In the genomic region with DNA sequence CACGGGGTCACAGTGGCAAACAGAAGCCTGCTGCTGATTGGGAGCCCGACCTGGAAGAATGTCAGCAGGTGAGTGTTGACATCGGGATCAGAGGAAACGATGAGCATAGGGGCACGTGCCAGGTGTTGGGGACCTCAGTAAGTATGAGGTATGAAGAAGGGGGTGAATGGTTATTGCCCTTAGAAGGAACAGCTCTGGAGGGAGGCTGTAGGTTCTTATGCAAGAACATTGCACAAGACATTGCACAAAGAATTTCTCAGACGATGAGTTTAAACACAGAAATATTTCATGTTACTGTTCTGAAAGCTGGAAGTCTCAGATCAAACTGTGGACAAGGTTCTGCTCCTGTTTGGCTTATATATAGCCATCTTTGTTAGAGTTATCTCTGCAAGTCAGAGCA, we compare ENCODE assay signal across 26 mouse cellular contexts. TPM values are rescaled to one million over a fixed set of nuclear protein-coding genes. Genes with fewer than 3 reads are reported as not detected.
A peak's percentile ranks its signal among the peaks of the same experiment; 100 is the strongest.
DNase-seq lines count a peak whose midpoint lies in the region; ATAC-seq and TF ChIP-seq lines count a peak whose summit lies in the region.
"Had no signal": no experiment of that assay in that cellular context is flagged by ENCODE, and none has a peak within 500 bp of the region (broad histone marks: within the 10 kb centered on the region; RNA-seq: fewer than 3 reads in every experiment).

No protein-coding gene starts in this region.

- TF ChIP-seq CTCF in lung, adult 2 months (IDR thresholded peaks at IDR 0.05; ENCODE audit: insufficient read depth, low read length) = no peak

- peak; percentile 9 for DNase-seq in adrenal gland, postnatal 14 days
- no peak for DNase-seq in adrenal gland, adult 8-10 months
- DNase-seq in lung, postnatal 25 days (ENCODE audit: low spot score) = peak; percentile 16
- no peak for DNase-seq in lung, adult 2 months
- DNase-seq in left cerebral cortex, adult 8-10 months (ENCODE audit: low spot score in 2 of 2) = no peak
- no peak for DNase-seq in left cerebral cortex, adult 18-20 months (ENCODE audit: low spot score in 2 of 2)
- DNase-seq: adrenal gland, postnatal 10 days; cerebellum, adult 8-10 months; cerebellum, postnatal 25 days; heart, postnatal 14 days; kidney, adult 18-20 months; kidney, postnatal 4 days; right cerebral cortex, adult 18-20 months; spleen, adult 18-20 months; thymus, postnatal 14 days had no signal

- no peaks in the 10 kb centered on the region for H3K4me1 ChIP-seq in lung, adult 2 months (ENCODE audit: control insufficient read depth, insufficient read depth, low read length)
- H3K4me1 ChIP-seq: embryonic facial prominence, embryonic 12.5 days; forebrain, embryonic 10.5 days; forebrain, embryonic 15.5 days; hindbrain, embryonic 10.5 days; hindbrain, embryonic 15.5 days; limb, embryonic 10.5 days; limb, embryonic 15.5 days had no signal

- H3K4me3 ChIP-seq in lung, adult 2 months (replicated peaks; ENCODE audit: extremely low read depth, low read depth, low read length) = no peak overlapping the region
- H3K4me3 ChIP-seq: embryonic facial prominence, embryonic 12.5 days; forebrain, embryonic 10.5 days; forebrain, embryonic 15.5 days; hindbrain, embryonic 10.5 days; hindbrain, embryonic 15.5 days; limb, embryonic 10.5 days; limb, embryonic 15.5 days had no signal

- TF ChIP-seq POLR2A in lung, adult 2 months (IDR thresholded peaks at IDR 0.05; ENCODE audit: borderline replicate concordance, extremely low read depth, low read depth, low read length) = no peak

- ATAC-seq in common myeloid progenitor, adult 5-6 weeks (replicated peaks; ENCODE audit: low read depth, poor library complexity, severe bottlenecking) = 0 out of 2 replicates have a peak, but pooled peaks have one; percentile 22
- ATAC-seq in neutrophil, adult 5-6 weeks (ENCODE audit: extremely low read depth, insufficient number of reproducible peaks, low FRiP score, poor library complexity, severe bottlenecking) = peak; percentile 27; the same call in 1 of the 2 replicates
- ATAC-seq: forebrain, embryonic 15.5 days; inflammation-experienced regulatory T-cells, adult 6 months; midbrain, embryonic 16.5 days had no signal

- WGBS in lung, adult 2 months = 63% methylated on average over 6 of the region's 6 CpGs

RNA-seq across cellular contexts. Expression of a gene that starts 38.1 kb away (rescaled TPM):
- total RNA-seq in adrenal gland, postnatal 14 days (2021) = 5.1 and 13.5 TPM in 2 replicates
- 10 to 100 TPM in 1 of 4 experiments, 1 to 10 TPM in 3; 2.8 to 10.0 (median 4.6) TPM for total RNA-seq in adrenal gland, adult 8-10 months (2022)
- 1.8 and 9.0 TPM in 2 replicates for polyA plus RNA-seq in lung, adult 2 months (2012; rRNA removed)
- total RNA-seq in common myeloid progenitor, adult 5-6 weeks (2017) = 0.46 and 0.49 TPM in 2 replicates
- 0.70 and 0.98 TPM in 2 replicates for total RNA-seq in neutrophil, adult 5-6 weeks (2017)
- 10 to 100 TPM; 22.6 to 27.9 (median 23.8) TPM for total RNA-seq in left cerebral cortex, adult 8-10 months (2022)
- total RNA-seq in left cerebral cortex, adult 18-20 months (2021) = 10 to 100 TPM; 19.5 to 22.3 TPM

RNA-seq across cellular contexts. Expression of a gene that starts 39.1 kb away (rescaled TPM):
- total RNA-seq in adrenal gland, postnatal 14 days (2021) = 59.0 and 63.1 TPM in 2 replicates
- total RNA-seq in adrenal gland, adult 8-10 months (2022) = 10 to 100 TPM; 47.2 to 58.3 (median 53.6) TPM
- 16.6 and 19.5 TPM in 2 replicates for polyA plus RNA-seq in lung, adult 2 months (2012; rRNA removed)
- 10.9 and 29.4 TPM in 2 replicates for total RNA-seq in common myeloid progenitor, adult 5-6 weeks (2017)
- total RNA-seq in neutrophil, adult 5-6 weeks (2017) = 18.5 and 20.8 TPM in 2 replicates
- 10 to 100 TPM; 48.6 to 57.3 (median 50.8) TPM for total RNA-seq in left cerebral cortex, adult 8-10 months (2022)
- 10 to 100 TPM; 48.5 to 54.1 TPM for total RNA-seq in left cerebral cortex, adult 18-20 months (2021)

RNA-seq across cellular contexts. Expression of a gene that starts 43.6 kb away (rescaled TPM):
- 13.6 and 18.5 TPM in 2 replicates for total RNA-seq in adrenal gland, postnatal 14 days (2021)
- total RNA-seq in adrenal gland, adult 8-10 months (2022) = 10 to 100 TPM; 18.9 to 21.9 (median 20.6) TPM
- 3.8 TPM in 2 replicates for polyA plus RNA-seq in lung, adult 2 months (2012; rRNA removed)
- 0.58 and 1.3 TPM in 2 replicates for total RNA-seq in common myeloid progenitor, adult 5-6 weeks (2017)
- total RNA-seq in neutrophil, adult 5-6 weeks (2017) = 0.12 TPM in 1 of 2 replicates, not detected in the other
- total RNA-seq in left cerebral cortex, adult 8-10 months (2022) = 10 to 100 TPM; 63.2 to 76.6 (median 69.0) TPM
- 10 to 100 TPM; 59.0 to 60.6 TPM for total RNA-seq in left cerebral cortex, adult 18-20 months (2021)

Comparison
In these comparisons a context has a peak if more than half of its experiments do, and no peak if none do; other contexts are left out.
1. DNase-seq: peak in adrenal gland, postnatal 14 days (single experiment) and lung, postnatal 25 days (single experiment); none in adrenal gland, adult 8-10 months (single experiment), lung, adult 2 months (single experiment), left cerebral cortex, adult 8-10 months (0 of 2) and left cerebral cortex, adult 18-20 months (0 of 2).